Mouse (Mus musculus): Measurements from ENCODE around the gene Sytl2. TPM values are rescaled to one million over a fixed set of nuclear protein-coding genes. Genes with fewer than 3 reads are reported as not detected.

The Sytl2 gene
- polyA plus RNA-seq, 1 experiment = not detected

DNA sequence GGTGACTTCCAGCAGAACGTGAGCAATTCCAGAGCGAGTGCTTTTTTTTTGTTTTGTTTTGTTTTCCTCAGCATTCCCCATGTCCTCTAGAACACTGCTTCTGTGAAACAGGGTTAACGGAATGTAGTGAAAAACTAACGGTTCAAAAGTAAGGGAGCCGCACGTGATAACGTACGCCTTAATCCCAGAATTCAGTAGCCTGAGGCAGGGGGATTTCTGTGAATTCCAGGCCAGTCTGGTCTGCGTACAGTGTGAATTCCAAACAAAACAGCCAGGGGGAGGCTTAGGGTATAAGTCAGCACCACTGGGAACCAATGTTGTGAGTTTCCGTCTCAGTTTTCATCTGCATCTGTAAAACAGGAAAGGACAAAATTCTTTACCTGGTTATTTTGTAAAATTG, 155.5 kb downstream of the Sytl2 start:
- TF ChIP-seq GATA1 (IDR thresholded peaks at IDR 0.05; ENCODE audit: low read length) = no peak

Other genes starting within 250 kb of the Sytl2 start
- 130 and 146 TPM in 2 replicates for gene Picalm, start 172.0 kb upstream of the Sytl2 start, polyA plus RNA-seq (2012)
- 0.11 TPM in 1 of 2 replicates, not detected in the other for gene Ccdc83, start 36.5 kb upstream of the Sytl2 start, polyA plus RNA-seq (2012)
- not detected in 2 replicates for gene Ccdc89, start 124.3 kb downstream of the Sytl2 start, polyA plus RNA-seq (2012)
- gene Crebzf, start 140.5 kb downstream of the Sytl2 start, polyA plus RNA-seq (2012) = 152 and 222 TPM in 2 replicates
- 79.2 and 145 TPM in 2 replicates for gene Tmem126a, start 155.0 kb downstream of the Sytl2 start, polyA plus RNA-seq (2012)
- gene Tmem126b, start 173.7 kb downstream of the Sytl2 start, polyA plus RNA-seq (2012) = 4.8 and 4.9 TPM in 2 replicates
- not detected in 2 replicates for gene Dlg2, start 174.4 kb downstream of the Sytl2 start, polyA plus RNA-seq (2012)

All from G1E-ER4 (cell line).